Mouse (Mus musculus) thymus, postnatal 10 days (tissue): ENCODE data around the gene Hist1h2bk.

Experiments used
- DNase-seq, 2 experiments: peaks; one replicate each; pipeline ENCODE4 v3.0.0; 2021; ENCODE audit warnings: low spot score in 2 of 2

Hist1h2bk gene

DNA sequence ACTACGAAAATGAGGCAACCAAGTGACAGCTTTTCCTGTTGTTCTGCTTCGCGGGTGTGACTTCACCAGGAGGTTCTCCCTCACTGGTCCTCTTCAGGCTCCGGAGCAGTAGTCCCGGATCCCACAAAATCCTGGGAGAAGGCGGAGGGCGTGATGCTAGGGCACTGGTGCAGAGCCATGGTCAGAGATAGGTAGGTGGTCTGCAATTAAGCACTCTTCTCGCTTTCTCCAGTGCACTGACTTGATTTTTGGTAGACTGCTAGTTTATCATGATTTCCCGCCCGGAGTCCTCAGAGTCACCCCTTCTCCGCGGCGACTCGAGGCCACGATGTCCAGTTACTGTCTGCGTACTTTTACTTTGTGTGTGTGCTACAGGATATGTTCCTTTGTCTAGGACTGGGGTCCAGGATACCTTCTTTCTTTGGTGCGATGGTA is 21.2 kb upstream of the Hist1h2bk start:
- DNase-seq, result no peak

DNA sequence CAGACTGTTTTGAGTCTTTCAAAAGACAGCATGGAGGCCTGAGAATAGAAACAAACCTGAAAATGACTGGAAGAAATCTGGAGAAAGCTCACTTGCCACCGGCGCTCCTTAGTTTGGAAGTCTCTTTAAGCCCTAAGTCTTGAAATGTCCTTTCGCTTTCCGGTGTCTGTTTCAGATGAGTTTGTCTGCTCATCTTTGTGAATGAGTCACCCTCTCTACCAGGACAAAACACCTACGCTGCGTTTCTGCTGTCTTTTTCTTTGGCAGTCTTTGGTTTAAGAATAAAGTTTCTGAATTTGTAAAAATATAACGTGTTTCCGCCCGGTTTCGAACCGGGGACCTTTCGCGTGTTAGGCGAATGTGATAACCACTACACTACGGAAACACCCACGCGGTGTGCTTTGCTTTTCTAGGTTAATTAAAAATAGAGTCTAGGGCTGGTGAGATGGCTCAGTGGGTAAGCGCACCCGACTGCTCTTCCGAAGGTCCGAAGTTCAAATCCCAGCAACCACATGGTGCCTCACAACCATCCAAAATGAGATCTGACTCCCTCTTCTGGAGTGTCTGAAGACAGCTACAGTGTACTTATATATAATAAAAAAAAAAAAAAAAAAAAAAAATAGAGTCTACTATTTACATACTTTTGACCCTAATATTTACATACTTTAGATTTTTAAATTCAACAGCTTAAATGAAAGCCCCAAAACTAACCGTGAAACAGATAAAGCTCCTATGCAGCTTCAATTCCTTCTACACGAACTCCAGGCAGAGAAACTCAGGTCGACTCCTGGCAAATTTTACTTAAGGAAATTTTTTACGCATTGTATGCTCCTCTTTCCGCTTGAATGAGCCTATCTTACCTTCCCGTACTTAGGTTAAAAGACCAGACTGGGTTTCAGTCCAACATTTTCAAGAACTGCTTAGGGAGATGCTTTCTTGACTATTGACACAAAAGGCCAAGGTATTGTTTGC is 19.9 kb upstream of the Hist1h2bk start:
- DNase-seq, result peak; percentile 72 to 84

DNA sequence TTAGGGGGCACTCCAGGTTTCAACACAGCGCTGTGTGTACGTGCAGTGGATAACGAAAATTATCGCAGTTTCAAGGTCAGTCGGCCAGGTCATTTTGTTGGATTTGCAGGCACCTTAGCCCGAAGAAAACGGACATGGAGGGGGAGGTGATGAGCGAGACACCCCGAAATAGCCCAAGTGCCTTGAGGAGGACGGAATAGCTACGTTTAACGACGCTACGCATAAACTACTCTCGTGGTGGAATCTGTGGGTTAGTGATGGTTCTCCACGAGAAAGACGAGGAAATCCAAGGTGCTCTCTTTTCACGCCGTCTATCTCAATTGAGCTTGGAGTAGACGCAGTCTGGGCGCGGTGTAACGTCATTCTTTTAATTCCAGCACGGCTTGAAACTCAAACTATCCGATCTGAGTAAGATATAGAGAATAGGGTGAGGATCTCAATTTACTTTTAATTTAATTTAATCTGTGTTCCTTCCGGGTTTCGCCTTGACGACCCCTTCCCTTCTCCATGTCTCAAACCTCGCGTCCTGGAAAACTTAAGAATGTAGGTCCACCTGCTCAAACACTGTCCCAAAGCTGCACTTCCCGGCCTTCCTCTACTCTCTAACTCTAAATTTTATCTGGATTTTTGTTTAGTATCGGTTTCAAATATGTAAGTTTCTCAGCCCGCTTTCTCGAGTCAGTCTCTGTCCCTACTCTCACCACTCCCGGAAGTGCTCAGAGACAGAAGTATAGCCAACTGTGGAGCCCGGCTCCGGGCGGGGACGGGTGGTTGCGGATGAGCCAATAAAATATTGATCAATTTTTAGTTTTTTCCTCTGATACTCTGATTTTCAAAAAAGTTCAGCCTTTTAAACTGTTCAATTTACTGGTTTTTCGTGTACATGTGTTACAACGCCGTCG is 15.5 kb upstream of the Hist1h2bk start:
- DNase-seq, result peak in 1 of 2 experiments; percentile 54

DNA sequence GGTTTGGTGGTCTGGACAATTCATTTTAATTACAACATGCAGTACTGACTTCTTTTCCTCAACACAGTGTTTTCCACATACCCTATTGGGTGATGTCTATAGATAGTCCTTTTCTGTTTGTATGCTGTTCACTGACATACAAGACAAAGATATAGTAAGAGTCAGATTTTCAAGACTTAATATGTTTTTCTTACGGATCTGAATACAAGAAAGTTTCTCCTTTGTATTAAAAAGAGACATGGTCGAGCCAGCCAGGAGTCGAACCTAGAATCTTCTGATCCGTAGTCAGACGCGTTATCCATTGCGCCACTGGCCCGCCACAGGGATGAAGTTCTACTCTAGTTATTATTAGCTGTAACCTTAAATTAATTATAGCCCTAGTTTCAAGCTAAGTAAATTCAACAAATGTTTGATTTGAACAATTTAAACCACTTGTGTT is 14.8 kb upstream of the Hist1h2bk start:
- peak in 1 of 2 experiments; percentile 39 for DNase-seq

DNA sequence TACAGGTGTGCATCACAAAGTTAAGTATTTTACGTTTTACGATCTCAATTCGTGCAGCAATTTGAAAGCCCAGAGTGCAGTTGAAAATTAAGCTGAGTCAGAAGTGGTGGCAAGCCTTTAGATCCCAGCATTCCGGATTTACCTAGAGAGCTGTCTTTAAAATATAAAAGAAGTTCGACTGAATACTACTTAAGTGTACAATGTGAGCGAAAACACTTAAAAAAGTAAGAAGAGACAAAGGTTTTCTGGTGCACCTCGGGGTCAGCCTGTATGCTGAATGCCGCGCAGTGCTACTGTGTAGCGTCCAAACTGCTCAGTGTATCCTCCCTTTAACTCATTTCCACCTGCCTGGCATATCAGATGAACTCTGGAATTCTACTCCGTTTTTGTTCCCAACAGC is 14.1 kb upstream of the Hist1h2bk start:
- no peak for DNase-seq

DNA sequence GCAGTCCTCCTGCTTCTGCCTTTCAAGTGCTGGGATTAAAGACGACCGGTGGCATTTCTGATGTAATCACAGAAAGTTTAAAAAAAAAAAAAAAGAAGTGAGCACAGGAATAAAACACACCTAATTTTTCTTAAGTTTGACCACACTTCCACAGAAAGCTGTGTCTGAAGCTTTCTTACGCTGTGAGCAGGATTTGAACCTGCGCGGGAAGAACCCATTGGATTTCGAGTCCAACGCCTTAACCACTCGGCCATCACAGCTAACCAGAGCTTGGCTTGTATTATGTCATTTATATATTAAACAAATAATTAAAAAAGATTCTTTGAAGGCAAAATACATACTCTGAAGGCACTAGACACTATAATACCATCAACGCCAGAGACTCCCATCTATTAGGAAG is 13.4 kb upstream of the Hist1h2bk start:
- peak; percentile 51 to 65 for DNase-seq

DNA sequence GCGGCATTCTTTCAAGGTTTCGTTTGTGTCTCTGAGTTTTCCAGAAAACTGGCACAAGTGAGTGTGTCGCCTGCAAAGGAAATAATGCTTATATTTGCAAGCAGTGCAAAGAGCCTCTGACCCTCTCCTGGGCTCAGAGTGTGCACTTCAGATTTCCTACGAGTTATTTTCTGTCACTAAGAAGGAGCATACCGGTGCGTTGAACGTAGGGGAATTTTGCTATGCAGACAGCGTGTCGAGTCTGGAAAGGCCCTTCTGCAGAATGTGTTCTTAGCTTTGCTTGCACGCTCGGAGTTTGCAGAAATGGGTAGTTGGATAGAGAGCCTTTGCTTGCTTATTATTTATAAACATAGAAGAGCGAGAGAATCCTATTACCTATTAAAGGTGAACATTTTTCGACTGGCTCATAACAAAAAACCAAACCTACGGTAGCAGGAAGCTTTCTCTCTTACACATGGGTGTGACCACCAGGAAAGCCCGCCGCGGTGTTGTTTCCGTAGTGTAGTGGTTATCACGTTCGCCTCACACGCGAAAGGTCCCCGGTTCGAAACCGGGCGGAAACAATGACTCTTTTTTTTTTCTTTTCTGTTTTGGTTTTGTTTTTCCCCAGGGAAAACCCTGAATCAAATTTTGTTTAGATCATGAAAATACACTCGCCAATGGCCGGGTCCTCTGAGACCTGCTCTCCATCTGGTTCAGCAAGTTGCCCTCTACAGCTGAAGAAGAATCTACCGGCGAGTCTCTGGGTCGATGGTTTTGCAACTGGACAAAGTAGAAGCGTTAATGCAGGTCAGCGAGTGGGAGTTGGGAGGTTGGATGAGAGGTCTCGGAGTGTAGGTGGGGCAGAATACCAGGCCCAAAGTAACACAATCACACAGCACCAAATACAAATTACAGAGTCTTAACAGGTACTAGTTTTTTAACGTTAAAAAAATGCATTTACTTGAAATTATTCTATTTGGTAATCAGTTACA is 9.3 kb upstream of the Hist1h2bk start:
- peak; percentile 79 to 92 for DNase-seq

DNA sequence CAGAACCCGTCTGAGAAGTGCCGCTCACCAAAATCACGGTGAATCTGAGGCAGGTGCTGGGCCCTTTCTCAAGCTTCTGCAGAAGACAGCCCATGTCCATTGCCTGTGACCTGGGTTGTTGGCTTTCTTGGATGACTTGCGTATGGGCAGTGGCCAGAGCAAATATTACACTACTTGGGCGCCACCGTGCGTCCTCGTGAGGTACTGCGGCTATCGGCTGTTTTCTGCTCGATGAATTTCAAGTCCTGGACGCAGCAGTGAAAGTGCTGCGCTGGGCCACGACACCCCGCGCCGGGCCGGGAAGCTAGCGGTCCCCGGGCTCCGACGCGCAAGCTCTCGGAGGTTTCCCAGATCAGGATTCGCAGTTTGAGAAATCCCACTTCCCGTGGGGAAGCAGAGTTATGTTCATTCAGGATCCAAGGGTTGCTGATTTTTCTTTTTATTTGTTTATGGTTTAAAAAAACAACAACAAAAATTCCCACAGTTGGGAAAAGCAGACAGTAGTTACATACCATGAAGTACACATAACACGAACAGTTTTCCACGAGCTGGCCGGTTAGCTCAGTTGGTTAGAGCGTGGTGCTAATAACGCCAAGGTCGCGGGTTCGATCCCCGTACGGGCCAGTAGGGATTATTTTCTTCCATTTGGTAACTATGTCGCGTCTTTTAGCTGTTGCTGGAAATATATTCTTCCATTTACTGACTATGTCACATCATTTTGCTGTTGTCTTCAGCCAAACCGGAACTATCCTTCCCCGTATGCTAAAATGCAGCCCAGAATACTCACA is 6.8 kb upstream of the Hist1h2bk start:
- peak; percentile 79 to 87 for DNase-seq

DNA sequence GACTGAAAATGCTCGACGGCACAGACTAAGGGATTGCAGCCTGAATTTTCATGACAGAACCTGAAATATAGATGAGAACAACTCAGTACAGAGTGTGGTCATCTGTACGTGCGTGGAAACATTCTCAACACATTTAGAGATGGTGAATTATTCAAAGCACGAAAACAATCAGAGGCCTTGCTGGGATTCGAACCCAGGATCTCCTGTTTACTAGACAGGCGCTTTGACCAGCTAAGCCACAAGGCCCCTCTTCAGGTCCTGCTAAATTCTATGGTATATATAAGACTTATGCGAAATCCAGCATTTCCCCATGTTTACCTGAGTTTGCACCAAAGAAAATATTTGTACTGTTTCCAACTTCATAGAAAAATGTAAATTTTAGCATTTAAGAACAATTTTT is 5.7 kb upstream of the Hist1h2bk start:
- DNase-seq, result no peak

DNA sequence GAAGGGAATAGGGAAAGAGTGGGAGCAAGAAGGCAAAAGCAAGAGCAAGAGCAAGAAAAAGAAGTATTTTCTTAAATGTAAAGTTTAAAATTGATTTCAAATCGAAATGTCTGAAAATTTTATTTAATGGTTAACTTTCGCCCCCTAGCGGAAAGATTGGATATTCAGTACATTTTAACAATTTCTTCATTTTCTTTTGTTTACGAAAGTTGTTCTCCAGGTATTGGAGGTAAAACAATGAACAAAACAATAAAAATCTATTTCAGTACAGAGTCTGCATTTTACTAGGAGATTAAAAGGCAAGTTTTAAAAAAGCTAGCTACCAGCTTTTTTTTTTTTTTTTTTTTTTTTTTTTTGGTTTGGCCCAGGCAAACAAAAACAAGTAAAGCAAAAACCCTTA is 5.2 kb upstream of the Hist1h2bk start:
- peak in 1 of 2 experiments; percentile 55 for DNase-seq

DNA sequence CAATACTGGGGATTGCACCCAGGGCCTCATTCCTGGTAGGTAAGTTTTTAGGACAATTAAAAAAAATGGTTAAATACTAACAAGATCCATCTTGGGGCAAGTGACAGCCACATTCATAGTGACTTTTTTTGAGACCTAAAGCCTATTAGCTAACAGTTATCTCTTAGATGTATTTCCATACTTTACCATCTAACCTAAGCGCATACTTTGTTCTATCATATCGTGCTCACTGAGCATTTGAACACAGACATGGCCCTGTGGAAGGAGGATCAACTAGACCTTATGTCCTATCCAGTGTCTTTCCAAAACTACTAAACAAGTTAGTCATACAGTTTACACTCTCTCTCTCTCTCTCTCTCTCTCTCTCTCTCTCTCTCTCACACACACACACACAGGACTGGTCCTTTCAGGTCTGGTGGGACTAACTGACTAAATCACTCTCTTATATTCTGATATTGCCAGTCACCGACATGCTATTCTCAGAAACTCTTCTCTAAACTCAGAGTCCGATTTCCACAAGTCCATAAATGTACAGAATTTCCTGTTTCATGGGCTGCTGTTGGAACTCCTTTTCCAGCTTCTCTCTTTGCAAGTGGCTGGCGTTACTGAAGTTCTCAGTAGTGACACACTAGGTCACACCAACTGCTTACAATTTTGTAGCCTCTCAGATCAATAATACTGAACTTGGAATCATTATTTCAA is 1.8 kb upstream of the Hist1h2bk start:
- no peak for DNase-seq

DNA sequence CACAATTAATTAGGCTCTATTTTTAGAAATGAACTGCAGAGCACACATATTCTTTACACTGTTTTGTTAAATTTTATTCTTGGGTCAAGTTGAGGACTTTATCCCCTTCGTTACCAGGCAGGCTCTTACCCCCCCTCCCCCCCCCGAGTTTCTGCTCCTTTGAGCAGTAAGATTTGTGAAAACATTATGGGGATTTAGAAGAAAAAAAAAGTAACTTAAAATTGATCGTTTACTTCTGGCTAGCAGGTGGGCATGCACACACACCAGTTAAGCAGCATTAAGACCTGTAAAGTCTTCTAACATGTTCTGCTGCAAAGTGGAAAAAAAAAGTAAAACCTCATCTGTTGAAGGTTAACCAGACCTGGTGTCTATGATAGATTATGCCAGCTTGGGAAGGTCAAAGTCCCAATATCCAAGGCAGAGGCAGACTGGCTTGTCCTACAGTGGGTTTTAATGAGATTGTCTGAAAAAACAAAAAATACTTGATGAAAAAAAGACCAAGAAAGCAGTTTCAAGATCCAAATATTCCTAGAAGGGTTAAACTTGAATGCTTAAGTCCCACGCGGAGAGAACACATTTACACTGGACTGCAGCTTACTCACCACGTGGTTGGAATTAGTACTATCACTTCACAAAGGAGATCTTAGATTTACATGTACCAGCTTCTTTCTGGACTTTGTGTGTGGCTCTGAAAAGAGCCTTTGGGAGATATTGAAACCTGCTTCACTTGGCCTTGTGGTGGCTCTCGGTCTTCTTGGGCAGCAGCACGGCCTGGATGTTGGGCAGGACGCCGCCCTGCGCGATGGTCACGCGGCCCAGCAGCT is 1.0 kb upstream of the Hist1h2bk start:
- DNase-seq, result no peak

DNA sequence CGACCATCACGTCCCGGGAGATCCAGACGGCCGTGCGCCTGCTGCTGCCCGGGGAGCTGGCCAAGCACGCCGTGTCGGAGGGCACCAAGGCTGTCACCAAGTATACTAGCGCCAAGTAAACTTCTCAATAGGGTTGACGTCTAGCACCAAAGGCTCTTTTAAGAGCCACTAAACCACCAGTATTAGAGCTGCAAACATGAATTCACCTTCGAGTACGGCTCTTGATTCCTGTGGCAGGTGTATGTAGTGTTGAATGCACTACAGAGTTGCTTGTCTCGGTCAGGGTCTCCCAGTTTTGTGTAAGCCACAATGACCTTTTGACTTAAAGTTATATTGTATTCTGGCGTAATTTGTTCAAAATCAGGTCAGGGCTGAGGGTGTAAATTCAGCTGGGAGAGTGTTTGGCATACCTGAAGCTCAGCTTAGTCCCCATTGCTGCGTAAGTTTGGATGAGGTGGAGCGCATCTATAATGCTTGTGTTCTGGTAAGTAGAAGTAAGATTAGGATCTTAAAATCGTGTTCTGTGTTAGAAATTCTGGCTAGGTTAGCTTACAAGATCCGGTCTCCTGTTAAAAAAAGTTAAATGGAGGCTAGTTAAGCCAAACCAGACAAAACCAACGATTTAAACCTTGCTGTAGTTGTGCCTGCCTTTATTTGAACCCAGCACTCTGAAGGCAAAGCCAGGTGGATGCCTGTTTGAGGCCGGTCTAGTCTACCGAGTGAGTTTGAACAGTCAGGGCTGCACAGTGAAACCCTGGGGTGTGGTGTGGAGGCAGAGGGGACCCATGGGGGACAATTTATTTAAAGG is 683 bp downstream of the Hist1h2bk start:
- DNase-seq, result no peak

DNA sequence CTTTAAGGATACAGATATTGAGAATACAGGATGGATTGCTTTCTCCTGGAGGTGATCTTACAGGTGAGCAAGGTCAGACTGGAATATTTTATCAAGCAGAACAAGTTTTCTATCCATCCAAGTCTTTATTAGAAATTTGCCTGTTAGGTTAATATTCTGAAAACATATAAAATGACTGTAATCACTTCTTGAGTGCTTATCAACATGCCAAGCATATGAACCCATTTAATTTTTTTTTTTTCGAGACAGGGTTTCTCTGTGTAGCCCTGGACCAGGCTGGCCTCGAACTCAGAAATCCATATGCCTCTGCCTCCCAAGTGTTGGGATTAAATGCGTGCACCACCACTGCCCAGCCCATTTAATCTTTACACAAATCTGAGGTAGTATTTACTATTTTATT is 1.3 kb downstream of the Hist1h2bk start:
- DNase-seq, result no peak

DNA sequence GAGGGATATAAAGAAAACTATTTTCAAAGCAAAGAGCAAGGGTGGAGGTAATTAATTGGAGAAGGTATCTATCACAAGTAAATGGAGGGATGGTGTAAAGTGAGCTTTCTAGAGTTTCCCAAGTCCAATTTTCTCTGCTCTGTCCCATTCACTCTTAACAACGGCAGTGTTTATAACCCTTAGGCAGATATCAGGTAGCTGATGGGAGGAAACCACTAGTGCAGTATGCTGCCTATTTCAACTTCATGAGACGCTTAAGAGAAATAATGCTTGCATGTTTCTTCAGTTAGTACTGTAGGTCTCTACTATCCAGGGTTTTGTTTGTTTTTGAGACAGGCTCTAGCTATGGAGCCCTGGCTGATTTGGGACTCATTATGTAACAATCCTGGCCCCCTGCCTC is 1.7 kb downstream of the Hist1h2bk start:
- DNase-seq, result no peak

DNA sequence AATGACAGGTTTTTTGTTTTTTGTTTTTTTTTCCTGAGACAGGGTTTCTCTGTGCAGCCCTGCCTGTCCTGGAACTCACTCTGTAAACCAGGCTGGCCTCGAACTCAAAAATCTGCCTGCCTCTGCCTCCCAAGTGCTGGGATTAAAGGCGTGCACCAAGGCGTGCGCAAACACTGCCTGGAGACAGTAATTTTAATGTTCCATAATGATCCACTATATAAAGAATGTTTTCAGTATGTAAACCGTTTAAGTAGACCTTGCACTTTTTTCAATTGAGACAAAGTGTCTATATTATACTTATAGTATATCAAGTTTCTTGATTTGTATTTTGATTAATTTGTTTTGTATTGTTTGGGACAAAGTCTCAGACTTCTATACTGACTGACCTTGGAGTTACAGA is 3.7 kb downstream of the Hist1h2bk start:
- no peak for DNase-seq

DNA sequence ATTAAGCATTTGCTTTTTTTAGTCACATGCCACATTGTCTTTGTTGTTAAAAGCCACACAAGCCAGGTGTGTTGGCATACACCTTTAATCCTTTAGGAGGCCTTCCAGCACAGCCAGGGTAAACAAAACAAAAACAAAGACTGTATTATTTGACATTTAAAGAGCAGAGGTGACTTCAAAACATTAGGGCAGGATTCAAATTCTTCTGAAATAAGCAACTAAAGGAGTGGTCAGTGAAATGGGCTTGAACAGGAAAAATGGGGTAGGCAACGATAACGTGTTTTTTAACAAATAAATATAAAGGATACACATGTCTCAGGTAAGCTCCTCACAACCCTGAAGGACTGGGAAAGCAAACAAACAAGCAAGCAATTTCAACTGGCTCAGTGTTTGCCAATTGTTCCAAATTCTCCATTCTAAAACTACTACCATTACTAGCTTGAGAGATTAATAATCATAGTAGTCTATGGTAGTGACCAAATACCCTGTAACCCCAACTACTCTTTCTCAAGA is 4.3 kb downstream of the Hist1h2bk start:
- no peak for DNase-seq
